Mouse (Mus musculus): Measurements from ENCODE around the gene Zfand2a. TPM values are rescaled to one million over a fixed set of nuclear protein-coding genes. Genes with fewer than 3 reads are reported as not detected.

Zfand2a gene
- 10 to 100 TPM; 14.0 to 17.9 TPM for total RNA-seq (2021)

GRCm38 (mm10) chr5:139484185-139484814, at the start of gene Zfand2a:
Gene Zfand2a (minus strand): TSS chr5:139484549.
- intact Hi-C loops (cut with DNase I): loop anchor here (1.0 to 5.0 kb wide), 3 partner anchors 24 to 142 kb away; partner anchors contain the start of gene 3110082I17Rik
- DNase-seq: peak; percentile 98 to 99

- intact Hi-C loops (cut with DNase I): no loop called here
- DNase-seq: no peak
Measured at GRCm38 (mm10) chr5:139528851-139529250, 44.5 kb upstream of the Zfand2a start.

GRCm38 (mm10) chr5:139521987-139522386, 37.6 kb upstream of the Zfand2a start:
- DNase-seq: no peak
- intact Hi-C loops (cut with DNase I): no loop called here

GRCm38 (mm10) chr5:139520069-139520834, 35.9 kb upstream of the Zfand2a start:
- peak; percentile 41 to 58 for DNase-seq
- intact Hi-C loops (cut with DNase I): no loop called here

GRCm38 (mm10) chr5:139516281-139516680, 31.9 kb upstream of the Zfand2a start:
- intact Hi-C loops (cut with DNase I): no loop called here
- no peak for DNase-seq

- DNase-seq: no peak
- intact Hi-C loops (cut with DNase I): no loop called here
Measured at GRCm38 (mm10) chr5:139512201-139512600, 27.9 kb upstream of the Zfand2a start.

GRCm38 (mm10) chr5:139510682-139511366, 26.5 kb upstream of the Zfand2a start:
- no peak for DNase-seq
- intact Hi-C loops (cut with DNase I): loop anchor here (2.0 kb wide), 1 partner anchor 158 kb away; no protein-coding TSS in a partner anchor

- DNase-seq: no peak
- intact Hi-C loops (cut with DNase I): no loop called here
Measured at GRCm38 (mm10) chr5:139506207-139506606, 21.9 kb upstream of the Zfand2a start.

GRCm38 (mm10) chr5:139505073-139505606, 20.8 kb upstream of the Zfand2a start:
- intact Hi-C loops (cut with DNase I): loop anchor here (1.0 to 2.0 kb wide), 4 partner anchors 141 to 222 kb away; no protein-coding TSS in a partner anchor
- DNase-seq: peak; percentile 79 to 87

GRCm38 (mm10) chr5:139502281-139502680, 17.9 kb upstream of the Zfand2a start:
- intact Hi-C loops (cut with DNase I): no loop called here
- no peak for DNase-seq

- intact Hi-C loops (cut with DNase I): no loop called here
- DNase-seq: no peak
Measured at GRCm38 (mm10) chr5:139498791-139499190, 14.4 kb upstream of the Zfand2a start.

GRCm38 (mm10) chr5:139496939-139497338, 12.6 kb upstream of the Zfand2a start:
- DNase-seq: no peak
- intact Hi-C loops (cut with DNase I): no loop called here

- intact Hi-C loops (cut with DNase I): no loop called here
- DNase-seq: no peak
Measured at GRCm38 (mm10) chr5:139495019-139495669, 10.8 kb upstream of the Zfand2a start.

GRCm38 (mm10) chr5:139493690-139494089, 9.3 kb upstream of the Zfand2a start:
- intact Hi-C loops (cut with DNase I): no loop called here
- DNase-seq: no peak

- intact Hi-C loops (cut with DNase I): no loop called here
- DNase-seq: no peak
Measured at GRCm38 (mm10) chr5:139491348-139491747, 7.0 kb upstream of the Zfand2a start.

GRCm38 (mm10) chr5:139490131-139490530, 5.8 kb upstream of the Zfand2a start:
- intact Hi-C loops (cut with DNase I): no loop called here
- no peak for DNase-seq

- no peak for DNase-seq
- intact Hi-C loops (cut with DNase I): loop anchor here (5.0 kb wide), 2 partner anchors 121 to 141 kb away; no protein-coding TSS in a partner anchor
Measured at GRCm38 (mm10) chr5:139483171-139483848, 1.0 kb downstream of the Zfand2a start.

GRCm38 (mm10) chr5:139480406-139480805, 3.9 kb downstream of the Zfand2a start:
- no peak for DNase-seq
- intact Hi-C loops (cut with DNase I): loop anchor here (1.0 to 5.0 kb wide), 3 partner anchors 20 to 138 kb away; partner anchors contain the start of gene 3110082I17Rik

- intact Hi-C loops (cut with DNase I): no loop called here
Measured at GRCm38 (mm10) chr5:139479088-139479487, 5.3 kb downstream of the Zfand2a start.

GRCm38 (mm10) chr5:139474741-139475140, 9.6 kb downstream of the Zfand2a start:
- intact Hi-C loops (cut with DNase I): no loop called here
- no peak for DNase-seq

More at GRCm38 (mm10) chr5:139479088-139479487, 5.3 kb downstream of the Zfand2a start:
- DNase-seq: no peak

Data from heart, postnatal 36 days (tissue).